Mouse (Mus musculus) bone marrow macrophage, adult 2 months (primary cell): ENCODE results near the gene Prr22.

Experiments
- CTCF ChIP-seq: IDR thresholded peaks from 2 replicates; pipeline ENCODE4 v1.5.1; 2012; ENCODE audit warnings: low read depth, mild to moderate bottlenecking, low read length, moderate library complexity
- POLR2A ChIP-seq: IDR thresholded peaks from 2 replicates; pipeline ENCODE4 v1.6.1; 2012; ENCODE audit warnings: mild to moderate bottlenecking, low read depth, low read length, borderline replicate concordance

DNA sequence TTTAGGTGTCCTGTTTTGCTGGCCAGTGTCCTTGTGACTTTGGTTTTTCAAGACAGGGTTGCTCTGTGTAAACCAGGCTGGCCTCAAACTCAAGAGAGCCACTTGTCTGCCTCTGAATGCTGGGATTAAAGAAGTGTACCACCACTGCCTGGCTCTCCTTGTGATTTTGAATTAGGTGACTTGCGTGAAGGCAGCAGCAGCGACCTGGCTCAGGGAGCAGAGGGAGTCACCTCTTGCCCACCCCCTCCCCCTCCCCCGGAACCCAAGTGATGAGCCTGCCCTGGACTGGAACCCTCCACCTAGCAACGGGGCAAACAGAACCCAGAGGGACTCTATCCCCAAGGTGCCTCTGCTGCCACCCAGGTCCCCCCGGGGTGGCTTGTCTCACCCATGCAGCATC lies at the start of gene Prr22:
- no peak for TF ChIP-seq POLR2A
- TF ChIP-seq CTCF, result no peak
